Mouse (Mus musculus): Measurements from ENCODE around the gene Slc17a9. TPM values are rescaled to one million over a fixed set of nuclear protein-coding genes. Genes with fewer than 3 reads are reported as not detected.

Gene Slc17a9
- polyA plus RNA-seq, 1 experiment from 2014 or later, result 0.52 TPM

DNA sequence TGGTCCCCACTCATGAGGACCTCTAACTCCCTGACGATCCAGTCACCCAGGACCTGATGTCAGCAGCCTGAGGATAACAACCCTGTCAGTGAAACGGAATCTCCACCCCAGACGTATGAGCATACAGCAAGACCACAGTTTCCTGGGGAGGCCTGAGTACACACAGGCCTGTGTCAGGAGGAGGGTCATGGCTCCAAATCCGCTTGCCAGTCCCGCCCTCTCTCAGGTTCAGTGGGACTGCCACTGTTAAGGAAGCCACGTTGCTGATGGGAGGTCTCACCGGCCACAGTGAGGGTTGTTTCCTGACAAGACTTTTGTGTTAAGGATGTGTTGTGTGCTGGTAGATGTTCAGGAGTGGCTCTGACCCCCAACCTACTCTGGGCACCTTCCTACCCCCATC, 16.4 kb downstream of the Slc17a9 start:
- WGBS, result 82% methylated on average over 7 of the region's 7 CpGs
- no peaks in the 10 kb centered on the region for H3K9me3 ChIP-seq

GRCm38 (mm10) chr2:180742820-180743219, 17.8 kb downstream of the Slc17a9 start:
- no peak overlapping the region for H3K27ac ChIP-seq
- no peak overlapping the region for H3K4me3 ChIP-seq
- 0 out of 2 replicates have a peak, but pooled peaks cover 8% of the 10 kb centered on the region for H3K27me3 ChIP-seq (replicated peaks)
- WGBS, result 83% methylated on average over 6 of the region's 6 CpGs
- no peak overlapping the region for H3K9ac ChIP-seq
- no peak overlapping the region for H3K4me2 ChIP-seq (replicated peaks)
- H3K9me3 ChIP-seq, result no peaks in the 10 kb centered on the region
- H3K36me3 ChIP-seq, result no peaks in the 10 kb centered on the region
- no peak for ATAC-seq (ENCODE audit: low FRiP score, low read depth)
- peaks cover 16% of the 10 kb centered on the region; the same call in 1 of the 2 replicates for H3K4me1 ChIP-seq

More for the DNA sequence above, 16.4 kb downstream of the Slc17a9 start:
- 0 out of 2 replicates have a peak, but pooled peaks cover 7% of the 10 kb centered on the region for H3K27me3 ChIP-seq (replicated peaks)
- H3K4me3 ChIP-seq, result no peak overlapping the region
- no peaks in the 10 kb centered on the region for H3K36me3 ChIP-seq
- no peak overlapping the region for H3K4me2 ChIP-seq (replicated peaks)
- no peak overlapping the region for H3K27ac ChIP-seq
- no peak for ATAC-seq (ENCODE audit: low FRiP score, low read depth)
- peaks cover 6% of the 10 kb centered on the region; the same call in 1 of the 2 replicates for H3K4me1 ChIP-seq
- no peak overlapping the region for H3K9ac ChIP-seq

DNA sequence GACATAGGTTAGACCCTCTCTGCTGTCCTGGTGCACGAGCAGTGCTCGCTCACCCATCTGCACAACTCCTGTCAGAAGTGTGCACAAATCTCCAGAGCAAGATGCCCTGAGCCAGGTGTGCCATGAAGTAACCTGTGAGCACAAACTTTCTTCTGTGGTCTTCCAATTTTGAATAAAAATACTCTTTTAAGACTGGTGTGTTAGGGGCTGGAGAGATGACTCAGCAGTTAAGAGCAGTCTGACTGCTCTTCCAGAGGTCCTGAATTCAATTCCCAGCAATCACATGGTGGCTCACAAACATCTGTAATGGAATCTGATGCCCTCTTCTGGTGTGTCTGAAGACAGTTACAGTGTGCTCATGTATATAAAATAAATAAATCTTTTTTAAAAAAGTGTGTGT, 18.3 kb downstream of the Slc17a9 start:
- H3K4me2 ChIP-seq (replicated peaks), result no peak overlapping the region
- no peak overlapping the region for H3K27ac ChIP-seq
- H3K27me3 ChIP-seq (replicated peaks), result 0 out of 2 replicates have a peak, but pooled peaks cover 8% of the 10 kb centered on the region
- WGBS, result 95% methylated on average over 2 of the region's 2 CpGs
- no peak overlapping the region for H3K9ac ChIP-seq
- H3K4me3 ChIP-seq, result no peak overlapping the region
- no peak for ATAC-seq (ENCODE audit: low FRiP score, low read depth)
- no peaks in the 10 kb centered on the region for H3K9me3 ChIP-seq
- no peaks in the 10 kb centered on the region for H3K36me3 ChIP-seq
- H3K4me1 ChIP-seq, result peaks cover 16% of the 10 kb centered on the region; the same call in 1 of the 2 replicates

DNA sequence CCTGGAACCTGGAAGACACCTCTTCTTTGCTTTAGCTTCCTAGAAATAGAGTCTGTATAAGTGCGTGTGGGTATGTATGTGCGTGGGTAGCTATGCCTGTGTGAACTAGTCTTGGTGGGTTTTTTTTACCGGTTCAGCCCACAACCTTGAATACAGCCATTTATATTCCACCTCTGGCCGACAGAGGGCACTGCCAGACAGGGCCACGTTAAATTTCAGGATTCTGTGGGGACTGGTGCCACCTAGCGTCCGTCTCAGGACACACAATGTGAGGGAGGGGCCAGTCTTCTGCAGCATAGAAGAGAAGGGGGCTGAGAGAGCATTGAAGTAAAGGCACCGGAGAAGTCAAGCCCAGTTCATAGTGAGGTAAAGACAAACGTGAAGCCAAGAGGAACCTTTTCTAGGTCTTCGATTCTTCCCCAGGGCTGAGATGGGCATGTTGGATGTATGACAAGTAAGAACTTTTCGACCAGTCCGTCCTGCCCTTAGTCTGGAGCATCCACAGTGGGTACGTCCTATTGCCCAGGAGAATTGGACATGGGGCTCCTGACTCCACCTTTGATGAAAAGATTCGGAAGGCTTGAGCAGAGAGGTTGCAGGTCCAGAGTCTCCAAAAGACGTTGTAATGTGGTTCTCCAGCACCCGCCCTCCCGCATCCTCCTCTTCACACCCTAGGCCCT, 20.3 kb downstream of the Slc17a9 start:
- ATAC-seq (ENCODE audit: low FRiP score, low read depth), result peak; percentile 43; the same call in 1 of the 2 replicates
- Histone ChIP-seq H3K27me3 (replicated peaks) (0 out of 2 replicates have a peak, but pooled peaks cover 8% of the 10 kb centered on the region), H3K9me3 (no peaks in the 10 kb centered on the region), H3K36me3 (no peaks in the 10 kb centered on the region), H3K4me2 (replicated peaks) (no peak overlapping the region), H3K4me3 (no peak overlapping the region), H3K4me1 (peaks cover 16% of the 10 kb centered on the region; the same call in 1 of the 2 replicates), H3K9ac (no peak overlapping the region), H3K27ac (no peak overlapping the region)
- WGBS, result 37% methylated on average over 17 of the region's 17 CpGs

- WGBS, result 20% methylated on average over 5 of the region's 5 CpGs
- Histone ChIP-seq H3K36me3 (no peaks in the 10 kb centered on the region), H3K4me1 (peaks cover 16% of the 10 kb centered on the region; the same call in 1 of the 2 replicates), H3K27me3 (replicated peaks) (0 out of 2 replicates have a peak, but pooled peaks cover 8% of the 10 kb centered on the region), H3K9ac (no peak overlapping the region), H3K4me2 (replicated peaks) (no peak overlapping the region), H3K9me3 (no peaks in the 10 kb centered on the region), H3K27ac (no peak overlapping the region), H3K4me3 (no peak overlapping the region)
- ATAC-seq (ENCODE audit: low FRiP score, low read depth), result peak; percentile 48; the same call in 1 of the 2 replicates
These were observed 21.6 kb downstream of the Slc17a9 start for GRCm38 (mm10) chr2:180746569-180747192.

- 0 out of 2 replicates have a peak, but pooled peaks cover 14% of the 10 kb centered on the region for H3K27me3 ChIP-seq (replicated peaks)
- no peak overlapping the region for H3K4me3 ChIP-seq
- peaks cover 16% of the 10 kb centered on the region; the same call in 1 of the 2 replicates for H3K4me1 ChIP-seq
- no peak overlapping the region for H3K27ac ChIP-seq
- H3K4me2 ChIP-seq (replicated peaks), result no peak overlapping the region
- ATAC-seq (ENCODE audit: low FRiP score, low read depth), result no peak
- H3K9ac ChIP-seq, result no peak overlapping the region
- WGBS, result 65% methylated on average over 5 of the region's 5 CpGs
- no peaks in the 10 kb centered on the region for H3K9me3 ChIP-seq
- no peaks in the 10 kb centered on the region for H3K36me3 ChIP-seq
These were observed 23.8 kb downstream of the Slc17a9 start for GRCm38 (mm10) chr2:180748904-180749303.

GRCm38 (mm10) chr2:180754976-180755688, 30.1 kb downstream of the Slc17a9 start:
- 55% methylated on average over 5 of the region's 5 CpGs for WGBS

GRCm38 (mm10) chr2:180755896-180756295, 30.8 kb downstream of the Slc17a9 start:
- 0 out of 2 replicates have a peak, but pooled peaks cover 6% of the 10 kb centered on the region for H3K27me3 ChIP-seq (replicated peaks)
- no peak for ATAC-seq (ENCODE audit: low FRiP score, low read depth)
- peaks cover 14% of the 10 kb centered on the region; the same call in 1 of the 2 replicates for H3K4me1 ChIP-seq
- H3K9ac ChIP-seq, result no peak overlapping the region
- WGBS, result 2% methylated on average over 8 of the region's 8 CpGs
- H3K36me3 ChIP-seq, result no peaks in the 10 kb centered on the region
- H3K9me3 ChIP-seq, result no peaks in the 10 kb centered on the region
- H3K4me2 ChIP-seq (replicated peaks), result no peak overlapping the region
- no peak overlapping the region for H3K4me3 ChIP-seq
- no peak overlapping the region for H3K27ac ChIP-seq

More at GRCm38 (mm10) chr2:180754976-180755688, 30.1 kb downstream of the Slc17a9 start:
- no peak overlapping the region for H3K4me3 ChIP-seq
- no peaks in the 10 kb centered on the region for H3K36me3 ChIP-seq
- no peak overlapping the region for H3K4me2 ChIP-seq (replicated peaks)
- no peaks in the 10 kb centered on the region for H3K9me3 ChIP-seq
- 0 out of 2 replicates have a peak, but pooled peaks cover 6% of the 10 kb centered on the region for H3K27me3 ChIP-seq (replicated peaks)
- H3K9ac ChIP-seq, result no peak overlapping the region
- H3K27ac ChIP-seq, result no peak overlapping the region
- ATAC-seq (ENCODE audit: low FRiP score, low read depth), result no peak
- H3K4me1 ChIP-seq, result peaks cover 14% of the 10 kb centered on the region; the same call in 1 of the 2 replicates

GRCm38 (mm10) chr2:180756786-180757185, 31.7 kb downstream of the Slc17a9 start:
- no peak overlapping the region for H3K27ac ChIP-seq
- no peak overlapping the region for H3K4me3 ChIP-seq
- H3K9ac ChIP-seq, result no peak overlapping the region
- H3K36me3 ChIP-seq, result no peaks in the 10 kb centered on the region
- H3K9me3 ChIP-seq, result no peaks in the 10 kb centered on the region
- no peak overlapping the region for H3K4me2 ChIP-seq (replicated peaks)
- peaks cover 14% of the 10 kb centered on the region; the same call in 1 of the 2 replicates for H3K4me1 ChIP-seq
- 0 out of 2 replicates have a peak, but pooled peaks cover 8% of the 10 kb centered on the region for H3K27me3 ChIP-seq (replicated peaks)
- WGBS, result 16% methylated on average over 2 of the region's 2 CpGs
- no peak for ATAC-seq (ENCODE audit: low FRiP score, low read depth)

- peak; percentile 52 for ATAC-seq (ENCODE audit: low FRiP score, low read depth)
- WGBS, result 37% methylated on average over 15 of the region's 15 CpGs
- Histone ChIP-seq H3K36me3 (no peaks in the 10 kb centered on the region), H3K27ac (peak overlapping the region; percentile 27; the same call in 1 of the 2 replicates), H3K9me3 (no peaks in the 10 kb centered on the region), H3K4me2 (replicated peaks) (no peak overlapping the region), H3K4me1 (peaks cover 14% of the 10 kb centered on the region; the same call in 1 of the 2 replicates), H3K9ac (no peak overlapping the region), H3K4me3 (no peak overlapping the region), H3K27me3 (replicated peaks) (0 out of 2 replicates have a peak, but pooled peaks cover 3% of the 10 kb centered on the region)
These were observed 33.6 kb downstream of the Slc17a9 start for GRCm38 (mm10) chr2:180758513-180759263.

GRCm38 (mm10) chr2:180764986-180765385, 39.9 kb downstream of the Slc17a9 start:
- no peaks in the 10 kb centered on the region for H3K36me3 ChIP-seq
- no peak overlapping the region for H3K27ac ChIP-seq
- H3K9ac ChIP-seq, result no peak overlapping the region
- 62% methylated on average over 11 of the region's 11 CpGs for WGBS
- H3K4me2 ChIP-seq (replicated peaks), result no peak overlapping the region
- H3K9me3 ChIP-seq, result no peaks in the 10 kb centered on the region
- H3K4me3 ChIP-seq, result no peak overlapping the region
- no peak for ATAC-seq (ENCODE audit: low FRiP score, low read depth)
- H3K4me1 ChIP-seq, result no peaks in the 10 kb centered on the region
- H3K27me3 ChIP-seq (replicated peaks), result peaks cover 13% of the 10 kb centered on the region; the same call in 1 of the 2 replicates
